Comparison of ENCODE assay signal across 10 mouse cellular contexts in genomic region chr1:185183591-185184330, GRCm38 (mm10). TPM values are rescaled to one million over a fixed set of nuclear protein-coding genes. Genes with fewer than 3 reads are reported as not detected.
A peak's percentile ranks its signal among the peaks of the same experiment; 100 is the strongest.
DNase-seq lines count a peak whose midpoint lies in the region; ATAC-seq lines count a peak whose summit lies in the region.
"Had no signal": no experiment of that assay in that cellular context is flagged by ENCODE, and none has a peak within 500 bp of the region (broad histone marks: within the 10 kb centered on the region; RNA-seq: fewer than 3 reads in every experiment).

No protein-coding gene starts in this region.

- no peak overlapping the region for H3K9ac ChIP-seq in kidney, embryonic 16.5 days (replicated peaks; ENCODE audit: low read length)
- 0 out of 2 replicates have a peak overlapping the region, but pooled peaks have one; percentile 18 for H3K9ac ChIP-seq in hindbrain, embryonic 12.5 days
- no peak overlapping the region for H3K9ac ChIP-seq in midbrain, embryonic 16.5 days (ENCODE audit: low read depth, low read length)

- intact Hi-C loops in left cerebral cortex, postnatal 10 days (cut with DNase I): loop anchor here (10.0 kb wide), 1 partner anchor 189 kb away; the partner anchor contains the start of gene Mark1

- H3K36me3 ChIP-seq in kidney, embryonic 16.5 days (ENCODE audit: insufficient read depth, low read length): no peaks in the 10 kb centered on the region
- H3K36me3 ChIP-seq in hindbrain, embryonic 12.5 days: no peaks in the 10 kb centered on the region
- H3K36me3 ChIP-seq in midbrain, embryonic 16.5 days (ENCODE audit: control insufficient read depth, insufficient read depth, low read length): no peaks in the 10 kb centered on the region

- no peak overlapping the region for H3K4me3 ChIP-seq in kidney, embryonic 16.5 days (ENCODE audit: low read length)
- no peak overlapping the region for H3K4me3 ChIP-seq in hindbrain, embryonic 12.5 days
- no peak overlapping the region for H3K4me3 ChIP-seq in midbrain, embryonic 16.5 days (ENCODE audit: low read depth, low read length)
- H3K4me3 ChIP-seq: layer of hippocampus, adult 2 months had no signal

- H3K27me3 ChIP-seq in kidney, embryonic 16.5 days (ENCODE audit: insufficient read depth, low read length): no peaks in the 10 kb centered on the region
- no peaks in the 10 kb centered on the region for H3K27me3 ChIP-seq in hindbrain, embryonic 12.5 days
- no peaks in the 10 kb centered on the region for H3K27me3 ChIP-seq in midbrain, embryonic 16.5 days (ENCODE audit: control insufficient read depth, insufficient read depth, low read depth, low read length)

- H3K9me3 ChIP-seq in kidney, embryonic 16.5 days (ENCODE audit: low read length): no peaks in the 10 kb centered on the region
- no peaks in the 10 kb centered on the region for H3K9me3 ChIP-seq in hindbrain, embryonic 12.5 days (replicated peaks)
- H3K9me3 ChIP-seq in midbrain, embryonic 16.5 days (replicated peaks; ENCODE audit: control insufficient read depth, low read length, poor library complexity, severe bottlenecking): no peaks in the 10 kb centered on the region

- no peak for ATAC-seq in kidney, embryonic 16.5 days (ENCODE audit: low FRiP score, low TSS enrichment)
- no peak for ATAC-seq in hindbrain, embryonic 12.5 days (ENCODE audit: low FRiP score)
- ATAC-seq in midbrain, embryonic 16.5 days: no peak

- no peaks in the 10 kb centered on the region for H3K4me1 ChIP-seq in kidney, embryonic 16.5 days (ENCODE audit: insufficient read depth, low read length)
- H3K4me1 ChIP-seq in hindbrain, embryonic 12.5 days: peaks cover 12% of the 10 kb centered on the region
- H3K4me1 ChIP-seq in midbrain, embryonic 16.5 days (ENCODE audit: control insufficient read depth, insufficient read depth, low read length): peaks cover 10% of the 10 kb centered on the region

- no peak overlapping the region for H3K27ac ChIP-seq in kidney, embryonic 16.5 days (ENCODE audit: low read length)
- no peak overlapping the region for H3K27ac ChIP-seq in hindbrain, embryonic 12.5 days
- no peak overlapping the region for H3K27ac ChIP-seq in midbrain, embryonic 16.5 days (ENCODE audit: low read length)
- H3K27ac ChIP-seq: layer of hippocampus, adult 2 months; macrophage had no signal

- WGBS in kidney, embryonic 16.5 days: 49% methylated on average over 9 of the region's 9 CpGs
- 25% methylated on average over 9 of the region's 9 CpGs for WGBS in hindbrain, embryonic 12.5 days
- WGBS in midbrain, embryonic 16.5 days: 32% methylated on average over 9 of the region's 9 CpGs

- no peak overlapping the region for H3K4me2 ChIP-seq in kidney, embryonic 16.5 days (replicated peaks; ENCODE audit: low read depth, low read length)
- peak overlapping the region; percentile 20; the same call in 1 of the 2 replicates for H3K4me2 ChIP-seq in hindbrain, embryonic 12.5 days (replicated peaks)
- peak overlapping the region; percentile 18; the same call in 1 of the 2 replicates for H3K4me2 ChIP-seq in midbrain, embryonic 16.5 days (ENCODE audit: low read length)

- peak; percentile 34 for DNase-seq in kidney, postnatal 14 days
- peak; percentile 68 for DNase-seq in embryo, embryonic 10.5 days (ENCODE audit: low spot score)
- no peak for DNase-seq in testis, postnatal 14 days (ENCODE audit: low spot score)
- no peak for DNase-seq in frontal cortex, postnatal 36 days (ENCODE audit: low spot score in 2 of 2)
- no peak for DNase-seq in left cerebral cortex, postnatal 10 days (ENCODE audit: extremely low spot score in 1 of 2, low spot score in 2 of 2)

RNA-seq across cellular contexts. Expression of gene Rab3gap2, which starts 20.2 kb away (rescaled TPM):
- polyA plus RNA-seq in kidney, embryonic 16.5 days (2015; fragmentation: Nextera tagmentation; extraction: Ambion mirVana): 23.1 and 23.8 TPM in 2 replicates
- polyA plus RNA-seq in hindbrain, embryonic 12.5 days (2016; fragmentation: Nextera tagmentation; extraction: Ambion mirVana): 27.4 and 28.7 TPM in 2 replicates
- polyA plus RNA-seq in midbrain, embryonic 16.5 days (2015; fragmentation: Nextera tagmentation; extraction: Ambion mirVana): 26.6 TPM in 2 replicates
- 10 to 100 TPM; 61.3 to 63.3 TPM for total RNA-seq in left cerebral cortex, postnatal 10 days (2021)

Comparison
In these comparisons a context has a peak if more than half of its experiments do, and no peak if none do; other contexts are left out.
1. DNase-seq: peak in kidney, postnatal 14 days (single experiment) and embryo, embryonic 10.5 days (single experiment); none in testis, postnatal 14 days (single experiment), frontal cortex, postnatal 36 days (0 of 2) and left cerebral cortex, postnatal 10 days (0 of 2).